Mouse (Mus musculus): ENCODE results near the gene Amigo1.
"Not testable (repeated sequence)": the region's sequence is repeated elsewhere in the genome, so short reads cannot be mapped to it uniquely, and the experiment has no call there.

The Amigo1 gene

GRCm38 (mm10) chr3:108210771-108211139, 24.6 kb downstream of the Amigo1 start, which contains the start of gene Atxn7l2:
Gene Atxn7l2, minus strand, starts transcription at chr3:108210934.
- no peak for DNase-seq

GRCm38 (mm10) chr3:108211845-108212244, 25.7 kb downstream of the Amigo1 start:
- no peak for DNase-seq

- peak; percentile 76 for DNase-seq
These were observed 26.3 kb downstream of the Amigo1 start for GRCm38 (mm10) chr3:108212406-108212805.

- DNase-seq: no peak
These were observed 28.6 kb downstream of the Amigo1 start for GRCm38 (mm10) chr3:108214734-108215133.

- no peak for DNase-seq
These were observed 34.5 kb downstream of the Amigo1 start for GRCm38 (mm10) chr3:108220661-108221060.

GRCm38 (mm10) chr3:108225711-108226557, 39.8 kb downstream of the Amigo1 start:
- peak; percentile 88 for DNase-seq

GRCm38 (mm10) chr3:108226558-108227350, 40.6 kb downstream of the Amigo1 start, which contains the start of gene Sypl2:
Gene Sypl2, minus strand, starts transcription at chr3:108226648.
- peak; percentile 83 for DNase-seq

- DNase-seq: no peak
These were observed 41.4 kb downstream of the Amigo1 start for GRCm38 (mm10) chr3:108227521-108227920.

- peak; percentile 29 for DNase-seq
These were observed 45.5 kb downstream of the Amigo1 start for GRCm38 (mm10) chr3:108231646-108232045.

GRCm38 (mm10) chr3:108237474-108238102, 51.5 kb downstream of the Amigo1 start:
- DNase-seq: not testable (repeated sequence)

GRCm38 (mm10) chr3:108241243-108241839, 55.2 kb downstream of the Amigo1 start:
- no peak for DNase-seq
